ENCODE assay signal across 10 mouse cellular contexts in the genomic region with DNA sequence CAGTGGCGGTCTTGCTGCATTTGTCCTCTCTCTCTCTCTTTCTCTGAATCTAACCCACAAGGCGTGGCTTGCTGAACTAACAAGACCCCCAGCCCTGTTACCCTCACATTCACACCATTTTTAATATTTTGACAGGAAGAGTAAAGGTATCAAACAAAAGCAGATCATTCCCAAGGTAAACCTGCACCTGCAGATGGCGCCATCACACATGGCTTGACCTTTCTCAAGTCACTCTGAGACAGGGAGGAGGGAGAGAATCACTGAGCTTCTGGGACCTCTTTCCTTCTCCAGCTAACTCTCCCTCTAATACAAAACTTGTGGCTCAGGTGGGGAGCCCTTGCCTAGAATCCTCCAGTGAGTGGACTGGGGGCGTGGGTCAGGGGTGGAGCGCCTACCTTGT. TPM values are rescaled to one million over a fixed set of nuclear protein-coding genes. Genes with fewer than 3 reads are reported as not detected.
DNase-seq lines count a peak whose midpoint lies in the region; ATAC-seq and TF ChIP-seq lines count a peak whose summit lies in the region.
"Had no signal": no experiment of that assay in that cellular context is flagged by ENCODE, and none has a peak within 500 bp of the region (broad histone marks: within the 10 kb centered on the region; RNA-seq: fewer than 3 reads in every experiment).

No protein-coding gene starts in this region.

- H3K27me3 ChIP-seq in midbrain, embryonic 11.5 days (ENCODE audit: control insufficient read depth, insufficient read depth, low read length), result no peaks in the 10 kb centered on the region
- H3K27me3 ChIP-seq in midbrain, embryonic 16.5 days (ENCODE audit: control insufficient read depth, insufficient read depth, low read depth, low read length), result no peaks in the 10 kb centered on the region
- no peaks in the 10 kb centered on the region for H3K27me3 ChIP-seq in liver, postnatal 0 days (ENCODE audit: insufficient read depth, low read length)
- H3K27me3 ChIP-seq: Patski had no signal

- H3K4me1 ChIP-seq in midbrain, embryonic 11.5 days (ENCODE audit: control insufficient read depth, insufficient read depth, low read length), result no peaks in the 10 kb centered on the region
- H3K4me1 ChIP-seq in midbrain, embryonic 16.5 days (ENCODE audit: control insufficient read depth, insufficient read depth, low read length), result no peaks in the 10 kb centered on the region
- no peaks in the 10 kb centered on the region for H3K4me1 ChIP-seq in liver, postnatal 0 days (ENCODE audit: insufficient read depth)

- 72% methylated on average over 5 of the region's 5 CpGs for WGBS in midbrain, embryonic 11.5 days
- WGBS in midbrain, embryonic 16.5 days, result 84% methylated on average over 5 of the region's 5 CpGs
- WGBS in liver, postnatal 0 days (ENCODE audit: insufficient replicate concordance), result 85% methylated on average over 5 of the region's 5 CpGs

- no peak overlapping the region for H3K4me3 ChIP-seq in midbrain, embryonic 11.5 days (ENCODE audit: low read depth, low read length)
- H3K4me3 ChIP-seq in midbrain, embryonic 16.5 days (ENCODE audit: low read depth, low read length), result no peak overlapping the region
- H3K4me3 ChIP-seq in liver, postnatal 0 days (ENCODE audit: low read depth, low read length), result no peak overlapping the region

- 0 out of 2 replicates have a peak, but pooled peaks have one; percentile 35 for ATAC-seq in midbrain, embryonic 11.5 days (ENCODE audit: low FRiP score)
- ATAC-seq in midbrain, embryonic 16.5 days, result no peak
- ATAC-seq in liver, postnatal 0 days, result no peak
- ATAC-seq: Patski had no signal

- H3K4me2 ChIP-seq in midbrain, embryonic 11.5 days, result no peak overlapping the region
- H3K4me2 ChIP-seq in midbrain, embryonic 16.5 days (ENCODE audit: low read length), result no peak overlapping the region
- no peak overlapping the region for H3K4me2 ChIP-seq in liver, postnatal 0 days (ENCODE audit: low read depth, low read length)

- DNase-seq in cerebellum, adult 18-20 months, result peak; percentile 35 to 36
- no peak for DNase-seq in cerebellum, adult 9-11 months
- no peak for DNase-seq in midbrain, embryonic 11.5 days (ENCODE audit: low spot score, missing footprints)
- peak; percentile 28 to 34 for DNase-seq in cerebellum, postnatal 36 days
- DNase-seq in liver, postnatal 0 days, result peak; percentile 49
- peak; percentile 45 for DNase-seq in thymus, postnatal 25 days
- no peak for DNase-seq in left cerebral cortex, postnatal 25 days (ENCODE audit: low spot score in 2 of 2)

- intact Hi-C loops in left cerebral cortex, postnatal 25 days (cut with DNase I), result no loop called here

- H3K9me3 ChIP-seq in midbrain, embryonic 11.5 days (ENCODE audit: control insufficient read depth, low read length), result no peaks in the 10 kb centered on the region
- no peaks in the 10 kb centered on the region for H3K9me3 ChIP-seq in midbrain, embryonic 16.5 days (replicated peaks; ENCODE audit: control insufficient read depth, low read length, poor library complexity, severe bottlenecking)
- no peaks in the 10 kb centered on the region for H3K9me3 ChIP-seq in liver, postnatal 0 days (ENCODE audit: low read length)

- peaks cover 4% of the 10 kb centered on the region; the same call in 1 of the 2 replicates for H3K36me3 ChIP-seq in midbrain, embryonic 11.5 days (ENCODE audit: control insufficient read depth, insufficient read depth, low read length)
- peaks cover 11% of the 10 kb centered on the region; the same call in 1 of the 2 replicates for H3K36me3 ChIP-seq in midbrain, embryonic 16.5 days (ENCODE audit: control insufficient read depth, insufficient read depth, low read length)
- peaks cover 49% of the 10 kb centered on the region for H3K36me3 ChIP-seq in liver, postnatal 0 days (replicated peaks; ENCODE audit: insufficient read depth, low read length)

- H3K9ac ChIP-seq in midbrain, embryonic 11.5 days (ENCODE audit: low read length), result no peak overlapping the region
- no peak overlapping the region for H3K9ac ChIP-seq in midbrain, embryonic 16.5 days (ENCODE audit: low read depth, low read length)
- no peak overlapping the region for H3K9ac ChIP-seq in liver, postnatal 0 days (replicated peaks)

- peak; percentile 63 for TF ChIP-seq CTCF in liver, postnatal 0 days (IDR thresholded peaks at IDR 0.05; ENCODE audit: low read depth)

- TF ChIP-seq EP300 in liver, postnatal 0 days (IDR thresholded peaks at IDR 0.05; ENCODE audit: low read depth), result no peak

- no peak overlapping the region for H3K27ac ChIP-seq in midbrain, embryonic 11.5 days (ENCODE audit: low read depth, low read length)
- no peak overlapping the region for H3K27ac ChIP-seq in midbrain, embryonic 16.5 days (ENCODE audit: low read length)
- H3K27ac ChIP-seq in liver, postnatal 0 days (ENCODE audit: low read depth), result no peak overlapping the region

RNA-seq across cellular contexts. Expression of gene Use1, which starts 26.0 kb away (rescaled TPM):
- 70.9 and 71.7 TPM in 2 replicates for polyA plus RNA-seq in midbrain, embryonic 11.5 days (2014; fragmentation: Nextera tagmentation; extraction: Ambion mirVana)
- polyA plus RNA-seq in midbrain, embryonic 16.5 days (2015; fragmentation: Nextera tagmentation; extraction: Ambion mirVana), result 117 and 123 TPM in 2 replicates
- polyA plus RNA-seq in liver, postnatal 0 days (2015; fragmentation: Nextera tagmentation; extraction: Ambion mirVana), result 62.8 and 64.6 TPM in 2 replicates
- 100 to 1,000 TPM in 1 of 2 experiments, 10 to 100 TPM in 1; 95.9 to 102 TPM for total RNA-seq in left cerebral cortex, postnatal 25 days (2021)

RNA-seq across cellular contexts. Expression of gene Ocel1, which starts 30.5 kb away (rescaled TPM):
- polyA plus RNA-seq in midbrain, embryonic 11.5 days (2014; fragmentation: Nextera tagmentation; extraction: Ambion mirVana), result 2.9 and 3.3 TPM in 2 replicates
- polyA plus RNA-seq in midbrain, embryonic 16.5 days (2015; fragmentation: Nextera tagmentation; extraction: Ambion mirVana), result 5.1 and 5.3 TPM in 2 replicates
- polyA plus RNA-seq in liver, postnatal 0 days (2015; fragmentation: Nextera tagmentation; extraction: Ambion mirVana), result 5.3 and 5.9 TPM in 2 replicates
- total RNA-seq in left cerebral cortex, postnatal 25 days (2021), result 10 to 100 TPM; 14.8 to 18.6 TPM

RNA-seq across cellular contexts. Expression of gene Nr2f6, which starts 41.1 kb away (rescaled TPM):
- polyA plus RNA-seq in midbrain, embryonic 11.5 days (2014; fragmentation: Nextera tagmentation; extraction: Ambion mirVana), result 62.6 and 73.0 TPM in 2 replicates
- 19.8 and 20.1 TPM in 2 replicates for polyA plus RNA-seq in midbrain, embryonic 16.5 days (2015; fragmentation: Nextera tagmentation; extraction: Ambion mirVana)
- polyA plus RNA-seq in liver, postnatal 0 days (2015; fragmentation: Nextera tagmentation; extraction: Ambion mirVana), result 38.0 and 46.6 TPM in 2 replicates
- 10 to 100 TPM; 37.6 to 43.0 TPM for total RNA-seq in left cerebral cortex, postnatal 25 days (2021)

RNA-seq across cellular contexts. Expression of gene Ushbp1, which starts 55.0 kb away (rescaled TPM):
- polyA plus RNA-seq in midbrain, embryonic 11.5 days (2014; fragmentation: Nextera tagmentation; extraction: Ambion mirVana), result 2.4 and 3.3 TPM in 2 replicates
- polyA plus RNA-seq in midbrain, embryonic 16.5 days (2015; fragmentation: Nextera tagmentation; extraction: Ambion mirVana), result 7.4 and 8.1 TPM in 2 replicates
- polyA plus RNA-seq in liver, postnatal 0 days (2015; fragmentation: Nextera tagmentation; extraction: Ambion mirVana), result 4.6 and 5.6 TPM in 2 replicates
- total RNA-seq in left cerebral cortex, postnatal 25 days (2021), result 1 to 10 TPM; 4.9 to 5.0 TPM
- total RNA-seq: hematopoietic stem cell, adult 5-6 weeks had no signal

RNA-seq across cellular contexts. Expression of gene Babam1, which starts 56.0 kb away (rescaled TPM):
- 99.0 and 99.2 TPM in 2 replicates for polyA plus RNA-seq in midbrain, embryonic 11.5 days (2014; fragmentation: Nextera tagmentation; extraction: Ambion mirVana)
- polyA plus RNA-seq in midbrain, embryonic 16.5 days (2015; fragmentation: Nextera tagmentation; extraction: Ambion mirVana), result 89.8 and 91.0 TPM in 2 replicates
- 40.0 and 40.7 TPM in 2 replicates for polyA plus RNA-seq in liver, postnatal 0 days (2015; fragmentation: Nextera tagmentation; extraction: Ambion mirVana)
- total RNA-seq in left cerebral cortex, postnatal 25 days (2021), result 100 to 1,000 TPM; 111 to 117 TPM

Comparison
In these comparisons a context has a peak if more than half of its experiments do, and no peak if none do; other contexts are left out.
1. DNase-seq: peak in cerebellum, adult 18-20 months (2 of 2), cerebellum, postnatal 36 days (2 of 2), liver, postnatal 0 days (single experiment) and thymus, postnatal 25 days (single experiment); none in cerebellum, adult 9-11 months (single experiment), midbrain, embryonic 11.5 days (single experiment) and left cerebral cortex, postnatal 25 days (0 of 2).